Mouse (Mus musculus): ENCODE results near the gene Hps5. TPM values are rescaled to one million over a fixed set of nuclear protein-coding genes. Genes with fewer than 3 reads are reported as not detected.

Gene Hps5
- polyA plus RNA-seq (2015; fragmentation: Nextera tagmentation; extraction: Ambion mirVana) = 21.4 and 23.5 TPM in 2 replicates

DNA sequence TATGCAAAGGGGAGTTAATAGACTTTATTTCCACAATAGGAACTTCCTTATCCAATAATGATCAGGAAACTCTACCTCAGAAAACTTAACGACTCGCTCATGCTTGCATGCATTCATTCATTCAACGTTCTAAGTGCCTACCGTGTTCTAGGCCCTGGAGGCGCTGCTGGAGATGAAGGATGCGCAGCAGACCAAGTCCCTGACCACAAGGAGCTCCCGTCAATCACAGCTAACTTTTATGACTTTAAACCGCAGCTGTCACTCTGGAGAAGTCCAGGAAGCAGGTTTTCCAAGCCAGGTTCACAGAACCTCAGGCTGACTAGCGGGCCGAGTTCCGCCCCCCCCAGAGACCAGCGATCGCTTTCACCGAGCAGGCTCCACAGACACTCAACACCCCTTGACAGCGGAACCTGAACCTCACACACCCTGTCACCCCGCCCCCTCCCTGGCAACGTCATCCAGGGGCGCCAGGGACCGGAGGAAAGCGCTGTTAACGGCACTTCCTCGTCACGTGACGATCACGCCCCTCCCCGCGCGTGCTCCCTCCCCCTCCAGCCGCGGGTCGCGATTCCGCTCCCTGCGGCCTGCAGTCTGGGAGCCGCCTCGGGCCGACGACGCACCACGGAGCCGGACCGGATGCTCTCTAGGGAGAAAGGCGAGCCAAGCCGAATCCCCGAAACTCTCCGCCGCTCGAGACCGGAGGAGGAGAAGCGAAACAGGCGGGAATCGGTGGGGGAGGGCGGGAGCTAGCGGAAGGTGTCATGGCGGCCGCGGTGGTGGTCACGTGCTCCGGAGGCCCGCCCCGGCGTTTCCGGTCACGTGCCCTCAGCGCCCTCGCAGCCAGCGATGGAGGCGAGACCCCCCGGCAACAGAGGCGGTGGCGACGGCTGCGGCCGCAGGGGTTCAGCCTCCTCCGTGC, at the start of gene Hps5, which contains the start of gene Gtf2h1:
Gene Hps5, minus strand, starts transcription at position 778 of the 919 bp plus-strand sequence.
Gene Gtf2h1, plus strand, starts transcription at position 817 of the 919 bp plus-strand sequence.
- Histone ChIP-seq H3K27ac (ENCODE audit: low read length) (peak within 1 kb of the TSS; percentile 91), H3K9me3 (ENCODE audit: control insufficient read depth, low read length) (no peaks in the 10 kb centered on the region), H3K9ac (ENCODE audit: low read length) (peak within 1 kb of the TSS; percentile 92), H3K4me2 (ENCODE audit: low read depth, low read length) (peak within 1 kb of the TSS; percentile 82), H3K4me1 (replicated peaks; ENCODE audit: control insufficient read depth, insufficient read depth, low read length) (peaks cover 15% of the 10 kb centered on the region), H3K4me3 (ENCODE audit: low read length) (peak within 1 kb of the TSS; percentile 84), H3K27me3 (ENCODE audit: control insufficient read depth, insufficient read depth, low read depth, low read length) (no peaks in the 10 kb centered on the region), H3K36me3 (ENCODE audit: control insufficient read depth, insufficient read depth, low read length) (peaks cover 6% of the 10 kb centered on the region)
- peak; percentile 98 for ATAC-seq (ENCODE audit: low read depth)
- under 1% methylated on average over 69 of the region's 75 CpGs for WGBS

DNA sequence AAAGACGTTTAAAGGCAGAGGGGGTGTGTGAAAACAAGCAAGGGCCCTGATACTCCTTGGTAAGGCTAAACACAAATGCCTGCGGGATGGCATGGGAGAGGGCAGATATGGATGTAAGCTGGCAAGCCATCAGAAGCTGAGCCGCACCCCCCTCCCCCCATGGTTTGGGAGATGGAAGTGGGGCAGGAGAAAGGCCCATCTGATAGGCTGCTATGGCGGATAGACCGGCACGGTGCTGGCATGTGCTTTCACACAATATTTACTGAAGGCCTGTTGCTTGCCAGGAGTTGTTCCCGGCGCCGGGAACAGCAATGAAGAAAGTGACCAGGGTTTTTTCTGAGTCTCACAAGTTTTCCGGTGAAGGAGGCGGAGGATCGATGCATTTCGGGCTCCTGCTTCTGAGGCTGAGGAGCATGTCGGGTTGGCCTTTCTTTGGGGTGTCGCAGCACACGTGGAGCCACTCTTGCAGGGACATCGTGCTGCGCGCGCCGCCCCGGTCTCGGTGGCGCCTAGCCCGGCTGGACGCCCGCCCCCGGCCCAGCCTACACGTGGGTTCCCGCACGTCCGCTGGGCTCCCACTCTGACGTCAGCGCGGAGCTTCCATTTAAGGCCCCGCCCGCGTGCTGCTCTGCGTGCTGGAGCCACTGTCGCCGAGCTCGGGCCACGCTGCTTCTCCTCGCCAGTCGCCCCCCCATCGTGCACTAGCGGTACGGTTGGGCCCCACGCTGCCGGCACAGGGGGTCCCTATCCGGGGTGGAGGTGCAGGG, 49.5 kb upstream of the Hps5 start:
- ATAC-seq (ENCODE audit: low read depth) = peak; percentile 94
- H3K9ac ChIP-seq (ENCODE audit: low read length) = peak overlapping the region; percentile 100
- H3K27me3 ChIP-seq (ENCODE audit: control insufficient read depth, insufficient read depth, low read depth, low read length) = no peaks in the 10 kb centered on the region
- H3K9me3 ChIP-seq (ENCODE audit: control insufficient read depth, low read length) = no peaks in the 10 kb centered on the region
- H3K4me2 ChIP-seq (ENCODE audit: low read depth, low read length) = peak overlapping the region; percentile 92
- H3K36me3 ChIP-seq (ENCODE audit: control insufficient read depth, insufficient read depth, low read length) = peaks cover 22% of the 10 kb centered on the region
- H3K27ac ChIP-seq (ENCODE audit: low read length) = peak overlapping the region; percentile 99
- H3K4me3 ChIP-seq (ENCODE audit: low read length) = peak overlapping the region; percentile 97
- WGBS = under 1% methylated on average over 51 of the region's 51 CpGs
- peaks cover 33% of the 10 kb centered on the region for H3K4me1 ChIP-seq (replicated peaks; ENCODE audit: control insufficient read depth, insufficient read depth, low read length)

DNA sequence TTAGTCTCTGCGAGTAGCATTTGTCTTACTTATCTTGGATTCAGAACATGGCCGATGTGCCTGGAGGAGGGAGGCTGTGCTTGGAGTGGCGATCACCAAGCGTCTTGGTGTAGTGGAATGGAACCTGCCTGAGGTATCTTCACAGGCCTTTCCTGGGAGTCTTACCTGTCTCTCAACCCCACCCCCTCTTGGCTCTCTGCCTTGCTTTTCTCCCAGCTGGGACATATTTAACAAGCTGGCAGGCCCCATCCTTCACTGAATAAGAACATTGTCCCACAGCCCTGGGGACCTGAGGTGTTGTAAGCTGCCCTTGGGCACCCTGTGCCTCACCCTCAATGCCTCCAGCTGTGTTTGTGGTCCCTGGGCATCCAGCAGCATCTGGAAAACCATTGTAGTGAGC, 47.7 kb upstream of the Hps5 start:
- H3K9me3 ChIP-seq (ENCODE audit: control insufficient read depth, low read length) = no peaks in the 10 kb centered on the region
- no peak for ATAC-seq (ENCODE audit: low read depth)
- no peak overlapping the region for H3K27ac ChIP-seq (ENCODE audit: low read length)
- H3K4me1 ChIP-seq (replicated peaks; ENCODE audit: control insufficient read depth, insufficient read depth, low read length) = peaks cover 51% of the 10 kb centered on the region
- H3K27me3 ChIP-seq (ENCODE audit: control insufficient read depth, insufficient read depth, low read depth, low read length) = no peaks in the 10 kb centered on the region
- no peak overlapping the region for H3K9ac ChIP-seq (ENCODE audit: low read length)
- no peak overlapping the region for H3K4me2 ChIP-seq (ENCODE audit: low read depth, low read length)
- no peak overlapping the region for H3K4me3 ChIP-seq (ENCODE audit: low read length)
- peaks cover 5% of the 10 kb centered on the region for H3K36me3 ChIP-seq (ENCODE audit: control insufficient read depth, insufficient read depth, low read length)
- 75% methylated on average over 4 of the region's 4 CpGs for WGBS

DNA sequence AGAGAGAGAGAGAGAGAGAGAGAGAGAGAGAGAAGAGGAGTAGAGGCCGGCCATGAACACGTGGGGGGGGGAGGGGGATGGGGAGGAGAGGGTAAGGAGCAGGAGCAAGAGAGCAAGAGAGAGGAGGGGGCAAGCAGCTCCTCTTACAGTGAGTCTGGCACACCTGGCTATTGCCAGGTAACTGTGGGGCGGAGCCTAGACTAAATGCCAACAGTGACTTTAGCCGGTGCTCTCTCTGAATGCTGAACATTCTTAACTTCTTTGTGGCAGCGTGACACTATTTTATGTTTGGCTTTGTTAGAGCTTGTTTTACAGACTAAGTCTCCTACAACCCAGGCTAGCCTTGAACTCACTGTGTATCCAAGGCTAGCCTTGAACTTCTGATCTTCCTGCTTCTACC, 46.4 kb upstream of the Hps5 start:
- H3K27me3 ChIP-seq (ENCODE audit: control insufficient read depth, insufficient read depth, low read depth, low read length) = no peaks in the 10 kb centered on the region
- WGBS = 30% methylated on average over 5 of the region's 5 CpGs
- peaks cover 55% of the 10 kb centered on the region for H3K4me1 ChIP-seq (replicated peaks; ENCODE audit: control insufficient read depth, insufficient read depth, low read length)
- no peaks in the 10 kb centered on the region for H3K9me3 ChIP-seq (ENCODE audit: control insufficient read depth, low read length)
- no peak overlapping the region for H3K4me2 ChIP-seq (ENCODE audit: low read depth, low read length)
- no peak overlapping the region for H3K9ac ChIP-seq (ENCODE audit: low read length)
- no peak overlapping the region for H3K27ac ChIP-seq (ENCODE audit: low read length)
- no peak overlapping the region for H3K4me3 ChIP-seq (ENCODE audit: low read length)
- H3K36me3 ChIP-seq (ENCODE audit: control insufficient read depth, insufficient read depth, low read length) = no peaks in the 10 kb centered on the region
- ATAC-seq (ENCODE audit: low read depth) = no peak

DNA sequence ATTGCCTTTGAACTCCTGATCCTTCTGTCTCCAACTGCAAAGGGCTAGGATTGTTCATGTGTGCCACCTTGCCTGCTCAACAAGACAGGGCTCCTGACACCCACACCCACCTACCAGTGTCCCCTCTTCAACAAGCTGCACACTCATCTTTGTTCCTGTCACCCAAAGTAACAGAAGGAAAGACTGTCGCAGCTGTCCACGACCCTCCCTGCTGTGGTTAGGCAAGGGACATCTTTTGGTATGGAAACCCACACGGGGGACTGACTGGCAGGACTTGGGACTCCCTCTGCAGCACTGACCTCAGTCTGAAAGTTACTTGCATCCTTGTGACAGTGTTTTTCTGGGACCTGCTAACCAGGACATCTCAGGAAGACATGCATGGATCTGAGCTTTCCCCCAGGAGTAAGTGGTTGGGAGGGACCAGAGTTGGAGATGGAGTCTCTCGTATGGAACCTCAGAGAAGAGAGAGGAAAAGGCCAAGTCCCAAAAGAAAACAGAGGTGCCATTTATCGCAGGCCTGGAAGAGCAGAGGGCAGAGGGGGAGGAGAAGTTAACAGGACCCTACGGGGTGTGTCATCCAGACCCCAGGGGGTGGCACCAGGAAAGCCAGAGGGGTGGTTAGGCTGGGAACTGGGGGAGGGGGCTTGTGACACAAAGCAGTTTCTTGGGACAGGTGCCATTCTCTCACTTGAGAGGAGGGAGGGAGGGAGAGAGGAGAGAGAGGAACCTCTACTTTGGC, 45.1 kb upstream of the Hps5 start, which contains the start of gene Ldha:
Gene Ldha, plus strand, starts transcription at position 689 of the 739 bp plus-strand sequence.
- no peak for ATAC-seq (ENCODE audit: low read depth)
- no peaks in the 10 kb centered on the region for H3K27me3 ChIP-seq (ENCODE audit: control insufficient read depth, insufficient read depth, low read depth, low read length)
- no peak within 1 kb of the TSS for H3K4me3 ChIP-seq (ENCODE audit: low read length)
- H3K9me3 ChIP-seq (ENCODE audit: control insufficient read depth, low read length) = no peaks in the 10 kb centered on the region
- H3K27ac ChIP-seq (ENCODE audit: low read length) = peak within 1 kb of the TSS; percentile 89
- H3K36me3 ChIP-seq (ENCODE audit: control insufficient read depth, insufficient read depth, low read length) = no peaks in the 10 kb centered on the region
- H3K4me1 ChIP-seq (replicated peaks; ENCODE audit: control insufficient read depth, insufficient read depth, low read length) = peaks cover 50% of the 10 kb centered on the region
- 25% methylated on average over 6 of the region's 6 CpGs for WGBS
- H3K4me2 ChIP-seq (ENCODE audit: low read depth, low read length) = peak within 1 kb of the TSS; percentile 12; the same call in 1 of the 2 replicates
- H3K9ac ChIP-seq (ENCODE audit: low read length) = no peak within 1 kb of the TSS

DNA sequence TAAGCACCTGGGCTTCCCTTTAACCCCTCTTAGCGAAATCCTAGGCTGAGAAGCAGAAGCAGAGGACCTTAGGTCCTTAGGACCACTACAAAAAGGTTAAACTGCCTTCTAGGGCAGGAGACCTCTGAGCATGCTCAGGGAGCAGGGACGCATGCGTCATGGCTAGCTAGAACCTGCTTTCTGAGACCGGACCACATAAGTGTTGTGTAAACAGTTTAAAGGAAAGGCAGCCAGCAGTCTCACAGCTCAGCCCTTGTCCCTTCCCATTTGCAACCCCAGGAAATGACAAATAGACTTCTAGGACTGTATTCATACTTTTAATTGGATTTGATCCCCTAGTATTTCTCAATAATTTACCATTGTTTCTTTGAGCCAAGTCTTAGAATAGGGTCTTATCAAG, 44.5 kb upstream of the Hps5 start:
- Histone ChIP-seq H3K4me2 (ENCODE audit: low read depth, low read length) (peak overlapping the region; percentile 12; the same call in 1 of the 2 replicates), H3K27me3 (ENCODE audit: control insufficient read depth, insufficient read depth, low read depth, low read length) (no peaks in the 10 kb centered on the region), H3K27ac (ENCODE audit: low read length) (peak overlapping the region; percentile 89), H3K9ac (ENCODE audit: low read length) (no peak overlapping the region), H3K4me3 (ENCODE audit: low read length) (no peak overlapping the region), H3K36me3 (ENCODE audit: control insufficient read depth, insufficient read depth, low read length) (no peaks in the 10 kb centered on the region), H3K9me3 (ENCODE audit: control insufficient read depth, low read length) (no peaks in the 10 kb centered on the region), H3K4me1 (replicated peaks; ENCODE audit: control insufficient read depth, insufficient read depth, low read length) (peaks cover 50% of the 10 kb centered on the region)
- ATAC-seq (ENCODE audit: low read depth) = peak; percentile 58
- WGBS = 19% methylated on average over 4 of the region's 4 CpGs

DNA sequence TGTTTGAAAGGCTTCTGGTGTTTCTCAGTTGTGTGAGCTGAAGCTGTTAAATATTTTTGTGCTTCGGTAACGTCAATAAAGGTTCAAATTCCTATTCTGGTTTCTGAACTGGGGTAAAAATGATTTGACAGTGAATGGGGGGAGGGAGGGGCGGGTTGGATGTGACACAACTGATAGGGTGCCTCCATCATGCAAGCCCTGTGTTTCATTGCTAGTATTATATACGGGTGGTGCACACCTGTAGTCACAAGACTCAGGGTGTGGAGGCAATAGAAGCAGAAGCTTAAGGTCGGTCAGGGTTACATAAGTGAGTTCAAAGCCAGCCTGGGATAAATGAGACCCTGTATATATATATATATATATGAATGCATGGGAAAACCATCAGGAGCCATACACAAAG, 44.0 kb upstream of the Hps5 start:
- ATAC-seq (ENCODE audit: low read depth) = no peak

DNA sequence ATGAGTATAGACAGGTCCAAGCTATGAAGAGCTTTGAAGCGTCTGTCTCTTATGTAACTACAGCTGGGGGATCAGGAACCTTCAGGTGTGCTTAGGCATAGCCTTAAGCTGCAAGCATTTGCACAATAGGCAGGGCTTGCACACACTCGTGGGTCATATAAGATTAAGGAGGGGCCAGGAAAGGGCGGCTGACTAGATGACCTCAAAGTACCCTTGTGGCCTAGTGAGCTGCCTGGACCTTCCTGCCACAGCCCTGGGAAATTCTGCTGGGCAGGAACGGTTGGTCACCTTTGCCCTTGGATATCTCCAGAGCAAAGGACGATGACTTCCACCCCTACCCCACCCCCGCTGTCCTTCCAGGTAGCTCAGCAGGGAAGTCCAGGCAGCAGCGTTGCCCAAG, 43.6 kb upstream of the Hps5 start:
- H3K36me3 ChIP-seq (ENCODE audit: control insufficient read depth, insufficient read depth, low read length) = no peaks in the 10 kb centered on the region
- H3K27ac ChIP-seq (ENCODE audit: low read length) = peak overlapping the region; percentile 89
- ATAC-seq (ENCODE audit: low read depth) = peak; percentile 3
- no peaks in the 10 kb centered on the region for H3K9me3 ChIP-seq (ENCODE audit: control insufficient read depth, low read length)
- no peak overlapping the region for H3K4me3 ChIP-seq (ENCODE audit: low read length)
- peaks cover 43% of the 10 kb centered on the region for H3K4me1 ChIP-seq (replicated peaks; ENCODE audit: control insufficient read depth, insufficient read depth, low read length)
- no peak overlapping the region for H3K9ac ChIP-seq (ENCODE audit: low read length)
- 43% methylated on average over 7 of the region's 7 CpGs for WGBS
- peak overlapping the region; percentile 20 for H3K4me2 ChIP-seq (ENCODE audit: low read depth, low read length)
- no peaks in the 10 kb centered on the region for H3K27me3 ChIP-seq (ENCODE audit: control insufficient read depth, insufficient read depth, low read depth, low read length)

More for the DNA sequence above, 44.0 kb upstream of the Hps5 start:
- 74% methylated on average over 5 of the region's 5 CpGs for WGBS
- Histone ChIP-seq H3K9ac (ENCODE audit: low read length) (no peak overlapping the region), H3K4me2 (ENCODE audit: low read depth, low read length) (no peak overlapping the region; the same call in 1 of the 2 replicates), H3K36me3 (ENCODE audit: control insufficient read depth, insufficient read depth, low read length) (no peaks in the 10 kb centered on the region), H3K27ac (ENCODE audit: low read length) (peak overlapping the region; percentile 89), H3K27me3 (ENCODE audit: control insufficient read depth, insufficient read depth, low read depth, low read length) (no peaks in the 10 kb centered on the region), H3K4me1 (replicated peaks; ENCODE audit: control insufficient read depth, insufficient read depth, low read length) (peaks cover 46% of the 10 kb centered on the region), H3K4me3 (ENCODE audit: low read length) (no peak overlapping the region), H3K9me3 (ENCODE audit: control insufficient read depth, low read length) (no peaks in the 10 kb centered on the region)

Measured in lung, embryonic 16.5 days (tissue).